Mouse (Mus musculus) liver, embryonic 16.5 days (tissue): ENCODE data around the gene Uba2. TPM values are rescaled to one million over a fixed set of nuclear protein-coding genes. Genes with fewer than 3 reads are reported as not detected.
"Not testable (repeated sequence)": the region's sequence is repeated elsewhere in the genome, so short reads cannot be mapped to it uniquely, and the experiment has no call there.

Source experiments
- ATAC-seq: fragments of 200-750 bp; cut with Nextera tagmentation; 2 replicates; pipeline ENCODE4 v1.8.0; 2017; ENCODE audit warnings: low read depth, mild to moderate bottlenecking, moderate number of reproducible peaks, moderate library complexity
- H3K27ac ChIP-seq: fragments of 300-500 bp; sonication (generic); 2 replicates; pipeline ENCODE4 v1.5.1; 2014; ENCODE audit warnings: mild to moderate bottlenecking, low read length
- H3K27me3 ChIP-seq: fragments of 300-500 bp; sonication (generic); 2 replicates; pipeline ENCODE4 v1.6.1; 2014; ENCODE audit warnings: low read depth, low read length, mixed read lengths; ENCODE audit not compliant: control insufficient read depth, insufficient read depth
- H3K36me3 ChIP-seq: fragments of 300-500 bp; sonication (generic); 2 replicates; pipeline ENCODE4 v1.6.1; 2014; ENCODE audit warnings: mild to moderate bottlenecking; ENCODE audit not compliant: control insufficient read depth, insufficient read depth
- H3K4me1 ChIP-seq: fragments of 300-500 bp; sonication (generic); 2 replicates; pipeline ENCODE4 v1.6.1; 2014; ENCODE audit warnings: low read depth, low read length, mixed read lengths; ENCODE audit not compliant: control insufficient read depth
- H3K4me2 ChIP-seq: fragments of 300-500 bp; sonication (generic); 2 replicates; pipeline ENCODE4 v1.6.1; 2014; ENCODE audit warnings: low read depth, low read length, mixed read lengths
- H3K4me3 ChIP-seq: fragments of 300-500 bp; sonication (generic); 2 replicates; pipeline ENCODE4 v1.5.1; 2014; ENCODE audit warnings: low read depth, mild to moderate bottlenecking, low read length
- H3K9ac ChIP-seq: fragments of 300-500 bp; sonication (generic); 2 replicates; pipeline ENCODE4 v1.6.1; 2014; ENCODE audit warnings: low read depth, low read length
- H3K9me3 ChIP-seq: fragments of 300-500 bp; sonication (generic); replicated peaks from 2 replicates; pipeline ENCODE4 v1.6.1; 2016; ENCODE audit warnings: low read length; ENCODE audit not compliant: control insufficient read depth
- WGBS: fragments of 180-500 bp; shearing (Covaris S2); extraction: QIAGEN DNeasy Blood & Tissue Kit; methylation state at CpG from one replicate; pipeline ENCODE4 v1.1.7; 2014; ENCODE audit not compliant: insufficient replicate concordance; 5-methylcytosine and 5-hydroxymethylcytosine counted together
- polyA plus RNA-seq: library from polyadenylated mRNA; unstranded; fragments of >200 nt; fragmentation: Nextera tagmentation; extraction: Ambion mirVana; gene quantifications from 2 replicates; pipeline ENCODE4 v1.2.1, GENCODE M21; 2015

Gene Uba2
- polyA plus RNA-seq, 1 experiment from 2014 or later = 69.6 TPM

- H3K9ac ChIP-seq = no peak overlapping the region
- no peak overlapping the region for H3K4me3 ChIP-seq
- H3K27ac ChIP-seq = no peak overlapping the region
- H3K9me3 ChIP-seq = no peaks in the 10 kb centered on the region
- H3K4me1 ChIP-seq = no peaks in the 10 kb centered on the region
- no peaks in the 10 kb centered on the region for H3K36me3 ChIP-seq
- 61% methylated on average over 6 of the region's 6 CpGs for whole genome bisulfite sequencing
- ATAC-seq = no peak
- H3K27me3 ChIP-seq = no peaks in the 10 kb centered on the region
- no peak overlapping the region for H3K4me2 ChIP-seq
Observed at GRCm38 (mm10) chr7:34122987-34123720, 46.2 kb downstream of the Uba2 start.

DNA sequence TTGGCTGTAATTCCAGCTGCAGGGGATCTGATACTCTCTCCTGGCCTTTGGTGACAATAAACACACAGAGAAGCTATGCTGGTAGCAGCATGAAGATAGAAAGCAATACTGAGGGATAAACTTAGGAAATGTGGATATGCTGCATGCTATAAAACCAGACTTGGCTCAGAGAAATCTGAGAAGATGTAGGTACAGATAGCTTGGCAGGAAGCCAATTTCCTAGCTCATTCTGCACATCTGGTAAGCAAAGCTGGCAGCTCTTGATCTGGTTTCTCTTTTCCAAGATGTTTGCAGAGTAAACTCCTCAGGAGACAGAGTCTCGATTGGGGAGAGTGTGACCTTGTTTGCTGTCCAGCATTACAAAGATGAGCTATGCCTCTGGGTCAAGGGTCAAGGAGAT, 48.8 kb downstream of the Uba2 start:
- H3K27ac ChIP-seq, H3K9ac ChIP-seq, H3K4me2 ChIP-seq, H3K4me3 ChIP-seq, H3K27me3 ChIP-seq, H3K36me3 ChIP-seq, H3K9me3 ChIP-seq, ATAC-seq, H3K4me1 ChIP-seq: not testable (repeated sequence)
- WGBS = 42% methylated on average over 1 of the region's 1 CpGs

DNA sequence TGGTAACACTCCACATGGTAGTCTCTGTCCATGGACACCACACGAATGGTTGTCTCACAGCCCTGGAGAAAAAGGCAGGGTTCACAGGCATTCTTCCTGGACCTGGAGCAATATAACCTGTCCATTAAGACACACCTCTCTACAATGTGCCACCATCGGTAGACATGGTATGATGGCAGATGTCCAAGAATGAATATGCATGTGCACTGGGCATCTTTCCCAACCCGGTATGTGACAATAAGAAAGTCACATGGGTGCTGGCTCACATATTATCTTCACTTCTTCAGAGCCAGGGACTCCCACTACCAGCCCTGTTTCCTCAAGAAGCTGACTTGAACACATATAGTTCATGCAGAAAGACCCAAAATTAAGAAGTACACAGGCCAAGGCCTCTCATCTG, 52.8 kb downstream of the Uba2 start:
- Histone ChIP-seq H3K4me2 (no peak overlapping the region), H3K27ac (no peak overlapping the region), H3K4me3 (no peak overlapping the region), H3K9ac (no peak overlapping the region), H3K36me3 (no peaks in the 10 kb centered on the region), H3K9me3 (no peaks in the 10 kb centered on the region), H3K4me1 (no peaks in the 10 kb centered on the region), H3K27me3 (no peaks in the 10 kb centered on the region)
- no peak for ATAC-seq
- WGBS = 68% methylated on average over 3 of the region's 3 CpGs

- Histone ChIP-seq H3K4me2 (no peak overlapping the region), H3K9me3 (no peaks in the 10 kb centered on the region), H3K27me3 (no peaks in the 10 kb centered on the region), H3K4me3 (no peak overlapping the region), H3K36me3 (no peaks in the 10 kb centered on the region), H3K9ac (no peak overlapping the region), H3K4me1 (no peaks in the 10 kb centered on the region), H3K27ac (no peak overlapping the region)
- WGBS = 60% methylated on average over 5 of the region's 5 CpGs
- no peak for ATAC-seq
Observed at GRCm38 (mm10) chr7:34109190-34109589, 60.2 kb downstream of the Uba2 start.

DNA sequence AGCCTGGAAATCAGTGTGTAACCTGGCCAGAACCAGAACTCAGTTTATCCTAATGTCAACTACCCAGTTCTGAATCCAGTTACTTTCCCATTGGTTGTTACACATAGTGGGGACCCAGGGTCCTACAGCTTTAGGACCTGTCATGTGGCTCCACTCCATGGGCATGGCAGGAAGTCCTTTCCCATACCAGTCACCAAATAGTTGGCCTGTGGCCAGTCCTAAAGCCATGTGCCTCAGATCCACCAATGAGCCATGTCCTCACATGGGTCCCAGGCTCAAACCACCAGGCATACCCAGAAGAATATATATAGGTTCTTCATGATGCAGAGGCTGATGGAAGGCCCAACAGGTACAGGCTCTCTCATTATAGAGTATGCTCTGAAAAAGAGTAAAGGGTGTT, 68.1 kb downstream of the Uba2 start:
- H3K4me1 ChIP-seq = no peaks in the 10 kb centered on the region
- no peak overlapping the region for H3K27ac ChIP-seq
- H3K4me2 ChIP-seq = no peak overlapping the region
- H3K9ac ChIP-seq = no peak overlapping the region
- no peak for ATAC-seq
- H3K27me3 ChIP-seq = no peaks in the 10 kb centered on the region
- no peaks in the 10 kb centered on the region for H3K36me3 ChIP-seq
- no peaks in the 10 kb centered on the region for H3K9me3 ChIP-seq
- H3K4me3 ChIP-seq = no peak overlapping the region

DNA sequence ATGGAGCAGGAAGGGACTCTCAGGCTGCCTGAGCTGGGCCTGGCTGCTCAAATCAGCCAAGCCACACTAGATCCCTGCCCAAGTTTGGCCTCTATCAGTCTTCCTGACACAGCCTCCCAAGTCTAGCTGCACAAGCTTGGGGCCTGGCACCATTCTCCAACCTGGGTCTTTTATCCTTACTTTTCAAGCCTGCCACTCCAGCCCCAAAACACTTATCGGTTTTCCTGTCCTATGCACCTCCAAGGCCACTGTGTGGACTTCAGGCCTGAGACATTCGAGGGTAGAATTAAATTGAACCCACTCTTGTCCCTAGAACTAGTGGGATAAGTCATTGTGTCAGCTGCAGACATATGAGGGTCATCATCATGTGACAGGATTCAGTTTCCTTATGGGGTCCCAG, 69.4 kb downstream of the Uba2 start:
- no peak for ATAC-seq
- H3K36me3 ChIP-seq = no peaks in the 10 kb centered on the region
- H3K27me3 ChIP-seq = no peaks in the 10 kb centered on the region
- H3K9me3 ChIP-seq = no peaks in the 10 kb centered on the region
- no peaks in the 10 kb centered on the region for H3K4me1 ChIP-seq
- no peak overlapping the region for H3K9ac ChIP-seq
- no peak overlapping the region for H3K4me3 ChIP-seq
- WGBS = 40% methylated on average over 2 of the region's 2 CpGs
- H3K4me2 ChIP-seq = no peak overlapping the region
- no peak overlapping the region for H3K27ac ChIP-seq

DNA sequence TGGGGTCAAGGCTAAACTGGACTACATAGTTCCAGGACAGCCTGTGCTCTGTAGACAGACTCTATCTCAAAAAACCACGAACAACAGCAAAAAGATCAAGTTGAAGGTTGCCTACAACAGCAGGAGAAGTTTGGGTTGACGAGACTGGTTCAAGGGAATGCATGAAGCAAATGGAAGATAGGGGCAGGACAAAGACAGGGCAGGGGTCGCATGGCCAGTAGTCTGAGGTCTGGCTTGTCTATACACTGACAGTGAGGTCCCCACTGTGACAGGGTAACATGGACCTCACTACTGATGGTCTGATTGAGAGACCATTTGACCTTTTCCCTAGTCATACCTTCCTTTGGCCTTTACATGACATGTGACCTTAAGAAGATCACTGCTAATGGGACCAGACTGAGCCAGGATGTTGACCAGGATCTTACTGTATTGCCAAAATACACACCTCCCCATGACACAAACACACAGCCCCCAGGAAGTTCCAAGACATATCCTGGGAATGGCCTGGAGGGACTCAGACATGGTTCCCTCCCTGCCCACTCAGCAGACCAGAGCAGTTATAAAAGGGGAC, 74.4 kb downstream of the Uba2 start, which contains the start of gene Scgb1b30:
Gene Scgb1b30 (plus strand): TSS at position 521 of the 571 bp plus-strand sequence.
- no peak within 1 kb of the TSS for H3K4me3 ChIP-seq
- H3K4me1 ChIP-seq = no peaks in the 10 kb centered on the region
- no peaks in the 10 kb centered on the region for H3K9me3 ChIP-seq
- H3K4me2 ChIP-seq = no peak within 1 kb of the TSS
- WGBS = 41% methylated on average over 3 of the region's 3 CpGs
- H3K36me3 ChIP-seq = no peaks in the 10 kb centered on the region
- no peaks in the 10 kb centered on the region for H3K27me3 ChIP-seq
- H3K9ac ChIP-seq = no peak within 1 kb of the TSS
- no peak within 1 kb of the TSS for H3K27ac ChIP-seq
- no peak for ATAC-seq

Other genes with a start within 250 kb of the Uba2 start
- not detected in 2 replicates for gene Scgb2b26, start 224.6 kb downstream of the Uba2 start, polyA plus RNA-seq
- not detected in 2 replicates for gene Scgb2b27, start 155.7 kb downstream of the Uba2 start, polyA plus RNA-seq
- not detected in 2 replicates for gene Scgb1b27, start 148.1 kb downstream of the Uba2 start, polyA plus RNA-seq
- gene Scgb1b30, start 74.2 kb downstream of the Uba2 start, polyA plus RNA-seq = not detected in 2 replicates
- gene Wtip, start 36.3 kb downstream of the Uba2 start, polyA plus RNA-seq = 0.43 and 0.58 TPM in 2 replicates
- gene Pdcd2l, start 27.1 kb upstream of the Uba2 start, polyA plus RNA-seq = 19.8 and 20.0 TPM in 2 replicates
- 187 and 201 TPM in 2 replicates for gene Gpi1, start 60.7 kb upstream of the Uba2 start, polyA plus RNA-seq
- gene Gm6096, start 81.4 kb upstream of the Uba2 start, polyA plus RNA-seq = 0.22 and 0.24 TPM in 2 replicates
- 14.7 and 17.0 TPM in 2 replicates for gene 4931406P16Rik, start 144.0 kb upstream of the Uba2 start, polyA plus RNA-seq
- gene Lsm14a, start 223.7 kb upstream of the Uba2 start, polyA plus RNA-seq = 38.3 and 38.7 TPM in 2 replicates